Mouse (Mus musculus) left cerebral cortex, postnatal 4 days (tissue): Measurements from ENCODE around the gene 5730596B20Rik. TPM values are rescaled to one million over a fixed set of nuclear protein-coding genes. Genes with fewer than 3 reads are reported as not detected.

Experiments
- DNase-seq: peaks from one replicate; pipeline ENCODE4 v3.0.0-alpha.2; 2022
- intact Hi-C: fragments of 180-260 bp; cut with DNase I; formaldehyde crosslinking; loops from one replicate; pipeline ENCODE4 v1.15.1; 2025
- total RNA-seq, 2 experiments: library from RNA; stranded (reverse); gene quantifications; 2 replicates each; pipeline ENCODE4 v1.2.3; 2021

The 5730596B20Rik gene
- total RNA-seq, 2 experiments from 2014 or later: not detected

DNA sequence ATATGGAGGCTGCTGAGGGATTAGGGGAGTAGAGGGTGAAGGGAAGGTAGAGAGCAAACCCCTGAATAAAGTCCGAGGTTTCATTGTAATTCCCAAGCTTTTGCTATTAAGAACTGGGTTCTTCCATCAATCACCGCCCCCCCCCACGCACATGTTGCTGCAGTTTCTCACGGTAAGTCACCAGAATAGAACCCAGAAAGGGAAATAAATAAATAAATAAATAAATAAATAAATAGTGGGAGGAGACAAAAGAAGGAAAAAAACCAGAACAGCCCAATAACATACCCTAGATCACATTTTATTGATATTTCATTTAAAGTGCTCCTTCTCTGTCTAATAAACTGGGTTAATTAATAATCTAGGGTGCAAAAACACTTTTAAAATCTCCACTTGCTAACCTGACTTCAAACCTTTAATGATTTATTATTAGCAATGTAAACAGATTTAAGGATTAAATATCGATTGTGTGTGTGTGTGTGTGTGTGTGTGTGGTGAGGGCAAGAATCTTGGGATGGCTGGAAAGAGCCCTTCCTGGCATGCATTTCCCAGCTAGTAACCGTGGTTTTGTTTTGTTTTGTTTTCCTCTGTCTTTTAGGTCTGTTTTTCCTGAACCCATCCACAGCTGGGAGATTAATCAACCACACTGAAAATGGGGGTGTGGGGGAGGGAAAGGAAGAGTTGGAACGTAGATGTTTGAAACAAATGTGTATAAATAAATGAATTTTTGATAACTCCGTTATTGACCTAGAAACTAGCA, 15.8 kb upstream of the 5730596B20Rik start:
- DNase-seq: no peak
- intact Hi-C loops: no loop called here

DNA sequence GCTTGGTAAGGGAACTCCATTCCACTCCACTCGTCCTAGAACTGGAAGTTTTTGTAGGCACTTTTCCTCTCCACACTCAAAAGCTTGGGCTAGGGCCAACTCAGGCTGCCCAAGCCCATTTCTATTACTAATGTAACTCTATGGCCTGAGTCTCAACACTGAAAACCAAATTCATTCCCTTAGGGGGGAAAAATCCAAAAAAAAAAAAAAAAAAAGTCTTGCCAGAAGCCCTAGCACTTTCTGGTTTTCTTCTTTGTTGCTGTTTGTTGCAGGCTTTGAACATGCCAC, 15.3 kb upstream of the 5730596B20Rik start:
- intact Hi-C loops: no loop called here
- DNase-seq: no peak

DNA sequence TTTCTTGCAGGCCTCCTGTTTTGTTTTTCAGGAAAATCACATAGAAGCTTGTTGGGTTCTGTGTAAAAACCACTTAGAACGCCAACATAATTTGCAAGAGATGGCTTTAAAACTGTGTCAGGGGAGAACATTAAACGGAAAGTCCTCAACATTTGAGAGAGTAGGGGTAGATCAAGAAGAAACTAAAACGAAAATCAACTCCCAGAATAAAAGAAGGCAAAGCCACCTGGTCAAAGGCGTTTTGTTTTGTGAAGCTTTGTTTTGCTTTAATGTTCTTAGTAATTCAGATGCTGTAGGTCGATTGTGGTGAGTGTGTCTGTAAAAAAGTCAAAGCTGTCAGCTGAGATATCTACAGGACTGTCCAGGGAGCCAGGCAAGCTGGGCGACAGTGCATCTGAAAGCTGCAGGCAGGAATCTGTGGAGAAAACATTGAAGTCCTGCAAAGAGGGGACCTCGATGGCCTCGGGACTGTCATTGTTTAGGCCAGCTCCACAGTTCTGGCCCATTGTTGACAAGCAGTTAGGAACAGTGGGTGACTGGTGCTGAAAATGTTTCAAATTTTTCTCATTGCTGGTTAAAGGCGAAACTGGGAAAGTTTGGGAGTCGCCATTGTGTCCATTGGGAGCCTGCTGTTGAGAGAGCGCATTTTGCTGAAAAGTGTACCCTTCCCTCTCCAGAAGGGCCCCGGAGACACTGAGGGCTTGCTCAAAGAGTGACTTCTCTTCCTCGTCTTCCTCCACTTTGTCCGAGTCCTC, 14.5 kb upstream of the 5730596B20Rik start:
- DNase-seq: no peak
- intact Hi-C loops: no loop called here

DNA sequence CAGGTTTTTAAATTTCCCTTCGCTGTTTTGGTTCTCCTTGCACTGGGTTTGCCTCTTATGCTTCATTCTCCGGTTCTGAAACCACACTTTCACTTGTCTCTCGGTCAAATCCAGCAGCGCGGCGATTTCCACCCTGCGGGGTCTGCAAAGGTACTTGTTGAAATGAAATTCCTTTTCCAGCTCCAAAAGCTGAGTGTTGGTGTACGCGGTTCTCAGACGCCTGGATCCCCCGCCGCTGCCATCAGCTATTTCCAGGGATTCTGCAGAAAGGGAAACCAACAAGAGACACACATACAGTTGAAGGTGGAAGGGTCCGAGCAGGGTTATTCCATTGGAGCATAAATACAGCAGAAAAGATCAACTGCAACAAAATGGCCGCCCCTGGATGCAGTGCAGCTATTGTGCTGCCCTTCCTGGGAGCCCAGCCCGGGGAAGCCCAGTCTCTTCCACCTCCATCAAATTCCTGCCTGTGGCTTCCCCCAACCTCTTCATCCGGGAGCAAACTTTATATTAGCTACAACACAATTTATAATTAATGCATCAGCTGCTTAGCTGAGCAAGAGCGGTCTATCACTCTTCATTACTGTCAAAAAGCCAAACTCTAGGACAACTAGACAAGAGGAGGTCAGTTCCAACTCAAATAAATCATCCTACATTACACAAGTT, 13.8 kb upstream of the 5730596B20Rik start:
- intact Hi-C loops: no loop called here
- no peak for DNase-seq

DNA sequence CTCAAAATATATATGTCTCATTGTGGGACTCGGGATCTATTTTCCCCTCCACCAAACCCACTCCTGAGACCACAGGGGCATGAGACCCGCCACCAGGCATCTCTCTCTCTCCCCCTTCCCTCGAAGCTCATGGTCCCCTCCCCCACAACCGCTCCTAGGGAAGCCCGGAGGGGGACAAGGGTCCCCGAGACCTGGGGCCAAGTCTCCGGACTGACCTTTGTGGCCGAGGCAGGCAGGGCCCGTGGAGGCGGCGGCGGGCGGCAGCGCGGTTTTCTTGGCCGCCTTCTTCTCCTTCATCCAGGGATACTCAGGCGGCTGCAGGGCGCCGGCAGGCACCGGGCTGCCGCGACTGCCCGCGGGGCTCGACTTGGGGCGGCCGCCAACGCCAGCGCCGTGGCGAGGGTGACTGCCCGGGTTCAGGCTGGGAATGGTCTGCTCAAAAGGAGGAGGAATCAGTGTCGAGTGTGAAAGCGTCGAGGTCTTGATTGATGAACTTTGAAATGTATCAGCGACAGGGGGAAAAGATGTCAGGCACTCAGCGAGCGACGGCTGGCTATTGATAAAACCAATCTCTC, 13.2 kb upstream of the 5730596B20Rik start:
- DNase-seq: no peak
- intact Hi-C loops: no loop called here

DNA sequence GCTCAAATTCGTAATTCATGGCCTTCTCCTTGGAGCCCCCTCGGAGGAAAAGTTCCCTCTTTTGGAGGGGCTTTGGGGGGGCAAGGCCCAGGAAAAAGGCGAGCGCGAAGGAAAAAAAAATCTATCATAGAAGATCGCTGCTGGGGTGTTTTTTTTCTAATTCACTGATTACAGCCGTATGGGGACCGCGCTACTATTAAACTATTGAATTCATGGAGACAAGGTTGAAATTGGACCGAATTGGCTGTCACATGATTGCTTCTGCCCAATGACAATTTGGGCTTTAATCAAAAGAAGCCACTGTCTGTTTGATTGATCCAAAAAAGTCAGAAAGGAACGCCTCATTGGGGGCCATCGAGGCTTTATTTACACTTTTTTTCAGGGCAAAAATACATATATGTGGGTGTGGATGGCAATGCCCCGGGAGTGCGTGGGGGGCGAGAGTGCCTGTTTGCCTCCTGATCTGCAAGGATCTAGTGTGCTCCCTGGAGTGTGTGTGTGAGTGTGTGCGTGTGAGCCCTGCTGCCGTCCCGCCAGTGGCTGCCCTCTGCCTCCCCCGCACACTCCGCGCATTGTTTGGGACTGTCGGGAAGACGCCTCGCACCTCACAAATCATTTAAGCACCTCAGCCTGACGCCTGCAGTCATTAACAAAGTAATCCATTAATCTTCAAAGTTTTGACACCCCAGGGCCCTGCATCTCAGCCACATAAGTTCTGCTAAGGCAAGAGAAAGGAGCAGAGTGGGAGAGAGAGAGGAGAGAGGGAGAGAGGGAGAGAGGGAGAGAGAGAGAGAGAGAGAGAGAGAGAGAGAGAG, 12.5 kb upstream of the 5730596B20Rik start, which contains the start of gene Hoxa2:
Hoxa2 (minus strand) TSS at position 206 of the 815 bp plus-strand sequence.
- intact Hi-C loops: no loop called here
- no peak for DNase-seq

DNA sequence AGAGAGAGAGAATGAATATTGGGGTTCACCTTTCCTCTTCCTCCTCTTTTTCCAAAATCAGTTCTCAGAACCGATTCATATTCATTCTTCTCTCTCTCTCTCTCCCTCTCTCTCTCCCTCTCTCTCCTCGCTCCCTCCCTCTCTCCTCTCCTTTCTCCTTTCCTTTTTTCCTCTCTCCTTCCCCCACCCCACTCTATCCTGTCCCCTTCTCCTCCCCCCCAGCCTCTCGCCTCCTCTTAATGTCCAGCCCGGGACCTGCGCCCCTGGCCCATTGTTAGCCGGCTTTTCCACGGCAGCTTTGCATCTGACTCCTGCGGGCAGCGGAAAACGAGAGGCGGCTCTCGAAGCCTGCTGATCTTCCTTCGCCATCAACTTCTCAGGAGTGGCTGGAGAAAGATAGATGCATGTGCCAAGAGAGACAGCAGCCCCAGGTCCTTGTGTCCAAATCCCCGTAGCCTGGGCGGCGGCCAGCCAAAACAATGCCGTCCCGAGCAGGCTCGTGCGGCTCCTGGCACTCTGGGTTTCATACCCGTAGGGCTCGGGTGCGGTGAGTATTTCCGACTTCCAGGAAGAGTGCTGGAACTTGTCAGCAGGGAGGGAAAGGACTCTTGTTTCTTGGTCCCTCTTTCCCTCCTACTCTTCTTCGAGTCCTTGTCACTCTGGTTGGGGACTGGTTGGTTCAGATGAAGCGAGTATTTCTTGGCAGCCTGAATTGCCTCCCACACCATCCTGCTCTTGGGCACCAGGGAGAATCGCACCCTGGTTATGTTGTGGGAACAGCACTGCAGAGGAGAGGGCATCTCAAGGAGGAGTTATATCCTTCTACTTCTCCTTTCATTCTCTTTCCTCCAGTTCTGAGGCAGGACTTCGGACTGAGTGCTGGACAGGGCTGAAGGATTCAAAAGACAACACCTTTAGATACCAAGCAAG, 11.6 kb upstream of the 5730596B20Rik start:
- no peak for DNase-seq
- intact Hi-C loops: no loop called here

DNA sequence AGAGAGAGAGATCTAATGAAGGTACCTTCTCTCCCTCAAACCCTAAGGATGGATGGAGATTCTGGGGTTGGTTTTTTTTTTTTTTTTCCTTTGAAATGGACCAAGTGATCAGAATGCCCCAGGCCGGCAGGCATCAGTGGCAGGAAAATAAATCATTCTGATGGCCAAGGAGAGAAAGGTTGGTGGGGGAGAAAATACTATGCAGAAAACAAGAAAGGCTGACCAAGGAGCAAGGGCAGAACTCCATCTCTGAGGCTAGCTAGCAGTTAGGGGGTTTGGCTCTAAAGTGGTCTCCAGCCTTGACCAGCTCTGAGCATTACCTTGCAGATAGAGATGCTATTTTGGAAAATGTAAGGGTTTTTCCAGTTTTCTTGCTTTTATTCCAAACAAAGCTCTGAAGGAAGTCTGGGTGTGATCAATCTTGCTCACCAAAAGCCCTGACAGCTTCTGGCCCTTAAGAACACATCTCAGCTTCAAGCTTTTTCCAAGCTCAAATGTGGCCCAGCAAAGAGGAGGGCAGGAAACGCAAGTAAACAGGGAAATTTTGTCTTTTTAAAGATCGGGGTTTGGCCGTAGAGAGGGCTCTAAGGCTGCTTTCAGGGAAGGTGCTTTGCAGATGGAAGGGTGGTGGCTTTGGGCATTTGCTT, 10.7 kb upstream of the 5730596B20Rik start:
- DNase-seq: no peak
- intact Hi-C loops: no loop called here

DNA sequence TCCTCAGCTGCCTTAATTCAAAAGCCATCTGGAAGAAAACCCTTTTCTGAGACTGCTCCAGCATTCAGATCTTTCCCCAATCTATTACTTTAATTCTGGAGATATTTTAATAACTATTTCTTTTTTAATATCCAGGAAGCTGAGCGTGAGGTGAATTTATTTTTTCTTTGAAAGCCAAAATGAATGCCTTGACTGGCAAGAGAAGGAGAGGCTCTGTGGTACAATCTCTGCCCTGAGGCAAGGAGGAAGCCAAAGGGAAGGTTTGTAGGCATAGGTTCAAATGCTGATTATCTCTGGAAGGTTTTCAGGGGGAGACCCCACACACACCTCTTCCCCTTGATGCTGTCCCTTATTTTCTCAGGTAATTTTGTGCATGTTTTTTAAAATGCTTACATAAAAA, 10.1 kb upstream of the 5730596B20Rik start:
- intact Hi-C loops: no loop called here
- no peak for DNase-seq

DNA sequence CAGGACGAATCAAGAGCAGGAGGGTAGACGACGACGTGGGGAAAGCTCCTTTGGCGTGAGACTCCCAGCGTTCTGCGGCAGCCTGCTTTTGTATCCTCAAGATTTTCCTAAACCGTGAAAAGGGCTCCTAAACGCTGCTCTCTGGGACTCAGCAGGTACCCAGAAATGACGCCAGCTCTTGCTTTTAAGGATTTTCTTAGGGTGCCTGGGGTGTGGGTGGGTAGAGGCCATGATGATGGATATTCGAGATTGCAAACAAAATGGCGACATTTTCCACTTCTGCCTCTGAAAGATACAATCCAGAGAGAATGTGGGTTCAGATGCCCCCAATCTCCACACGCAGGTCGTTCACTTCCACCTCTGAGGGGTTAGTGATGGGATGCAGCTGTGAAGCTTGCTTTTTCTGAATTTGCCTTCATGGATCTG, 9.5 kb upstream of the 5730596B20Rik start:
- DNase-seq: no peak
- intact Hi-C loops: no loop called here

DNA sequence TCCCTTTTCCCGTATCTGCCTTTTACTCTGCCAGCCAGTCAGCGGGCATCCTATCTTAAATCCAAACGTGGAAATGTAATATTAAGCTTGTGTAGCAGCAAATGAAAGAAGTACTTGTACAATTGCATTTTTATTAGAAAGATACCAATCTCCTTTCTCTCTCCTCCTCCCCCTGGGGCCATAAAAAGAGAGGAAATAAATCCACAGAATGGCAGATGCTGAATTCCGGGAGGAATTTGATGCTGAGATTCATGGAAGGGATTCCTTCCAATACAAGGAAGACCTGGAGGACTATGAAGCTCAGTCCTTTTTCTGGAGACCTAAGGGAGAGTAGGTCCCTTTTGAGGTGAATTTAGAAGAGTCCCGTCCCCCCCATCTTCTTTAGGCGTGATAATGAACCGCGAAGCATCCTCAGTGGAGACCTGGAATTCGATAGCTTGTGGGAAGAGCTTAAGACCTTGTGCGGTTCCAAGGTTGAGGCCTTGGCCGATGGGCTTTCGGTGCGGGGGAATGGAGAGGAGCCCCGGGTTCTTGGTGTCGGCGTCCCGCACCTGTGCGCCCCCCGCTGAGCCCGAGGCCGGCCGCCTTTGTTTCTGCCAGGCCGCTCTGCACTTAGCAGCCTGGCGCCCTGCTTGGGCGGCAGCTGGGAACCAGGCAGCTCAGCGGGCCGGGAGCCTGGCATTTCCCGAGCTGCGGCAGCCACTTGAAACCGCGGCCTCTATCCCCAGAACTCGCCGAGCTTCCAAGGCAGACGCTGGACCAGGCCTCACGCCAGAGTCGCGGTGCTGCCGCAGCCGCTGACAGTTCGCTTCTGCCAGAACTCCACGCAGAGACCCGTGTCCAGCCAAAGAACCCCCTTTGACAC, 8.9 kb upstream of the 5730596B20Rik start:
- intact Hi-C loops: no loop called here
- DNase-seq: peak; percentile 51

DNA sequence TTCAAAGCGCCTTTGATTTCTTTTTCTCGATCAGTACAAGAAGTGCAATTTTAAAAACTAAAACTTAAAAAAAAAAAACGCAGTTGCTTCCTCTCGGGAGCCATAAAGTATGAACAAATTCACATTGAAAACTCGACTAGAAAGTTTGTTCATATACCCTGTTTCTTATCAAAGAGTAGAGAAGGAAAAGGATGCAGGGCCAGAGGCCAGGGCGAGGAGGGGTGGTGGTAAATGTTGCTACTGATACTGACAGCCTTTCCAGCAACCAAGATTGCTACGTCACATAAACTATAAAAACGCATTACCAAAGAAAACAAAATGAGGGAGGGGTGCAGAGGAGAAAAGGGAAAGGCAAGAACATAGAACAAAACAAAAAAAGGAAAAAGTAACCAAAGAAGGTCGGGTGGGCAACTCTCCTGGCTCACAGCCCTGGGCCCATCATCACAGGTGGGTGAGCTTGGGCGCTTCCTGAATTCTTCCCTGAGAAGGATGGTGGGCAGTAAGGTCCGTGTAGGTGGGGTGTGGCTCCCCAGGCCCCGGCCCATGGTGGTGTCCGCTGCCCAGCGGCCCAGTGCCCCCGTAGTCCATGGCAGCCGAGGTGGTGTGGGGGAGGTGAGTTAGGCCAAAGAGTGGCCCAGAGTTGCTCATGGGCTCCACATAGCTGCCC, 7.7 kb upstream of the 5730596B20Rik start:
- intact Hi-C loops: no loop called here
- DNase-seq: no peak

DNA sequence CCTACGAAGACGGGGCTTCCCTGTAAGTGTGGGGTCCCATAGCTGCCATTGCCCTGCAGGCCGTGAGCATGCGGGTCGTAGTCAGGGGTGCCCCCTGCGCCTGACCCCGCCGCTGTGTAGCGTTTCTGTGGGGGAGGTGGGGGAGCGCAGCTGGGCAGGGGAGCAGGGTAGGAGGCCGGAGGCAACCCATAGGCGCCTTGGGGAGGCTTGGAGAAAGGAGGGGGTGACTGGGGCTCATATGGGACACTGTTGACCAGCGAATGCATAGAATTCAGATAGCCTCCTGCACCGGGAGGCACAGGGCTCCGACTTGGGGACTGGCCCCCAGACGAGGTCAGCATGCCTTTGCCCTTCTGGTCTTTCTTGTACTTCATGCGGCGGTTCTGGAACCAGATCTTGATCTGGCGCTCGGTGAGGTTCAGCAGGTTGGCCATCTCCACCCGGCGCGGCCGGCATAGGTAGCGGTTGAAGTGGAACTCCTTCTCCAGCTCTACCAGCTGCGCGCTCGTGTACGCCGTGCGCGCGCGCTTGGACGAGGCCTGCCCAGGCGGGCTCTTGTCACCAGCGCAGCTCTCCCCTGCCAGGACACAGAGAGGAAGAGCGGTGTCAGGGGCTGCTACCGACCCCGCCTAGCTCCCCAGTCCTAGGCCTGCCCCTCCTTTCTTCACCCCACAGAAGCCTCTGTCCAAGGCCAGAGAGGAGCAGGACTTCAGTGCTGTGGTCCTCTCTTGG, 7.0 kb upstream of the 5730596B20Rik start:
- intact Hi-C loops: no loop called here
- no peak for DNase-seq

DNA sequence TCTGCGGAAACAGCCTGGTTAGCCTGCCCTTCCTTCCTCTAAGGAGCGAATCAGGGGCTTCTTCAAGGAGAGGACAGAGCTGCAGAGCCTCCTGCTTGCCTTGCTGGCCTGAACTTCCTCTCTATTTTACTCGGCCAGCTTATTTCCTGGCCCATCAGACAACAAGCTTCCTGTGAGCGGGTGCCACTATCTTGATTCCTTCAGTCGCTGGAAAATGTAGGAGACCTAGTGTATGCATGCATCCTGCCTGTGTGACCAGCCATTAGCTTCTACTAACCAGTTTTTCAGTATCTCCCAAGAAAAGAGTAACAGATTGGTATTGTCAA, 6.4 kb upstream of the 5730596B20Rik start:
- intact Hi-C loops: no loop called here
- no peak for DNase-seq

DNA sequence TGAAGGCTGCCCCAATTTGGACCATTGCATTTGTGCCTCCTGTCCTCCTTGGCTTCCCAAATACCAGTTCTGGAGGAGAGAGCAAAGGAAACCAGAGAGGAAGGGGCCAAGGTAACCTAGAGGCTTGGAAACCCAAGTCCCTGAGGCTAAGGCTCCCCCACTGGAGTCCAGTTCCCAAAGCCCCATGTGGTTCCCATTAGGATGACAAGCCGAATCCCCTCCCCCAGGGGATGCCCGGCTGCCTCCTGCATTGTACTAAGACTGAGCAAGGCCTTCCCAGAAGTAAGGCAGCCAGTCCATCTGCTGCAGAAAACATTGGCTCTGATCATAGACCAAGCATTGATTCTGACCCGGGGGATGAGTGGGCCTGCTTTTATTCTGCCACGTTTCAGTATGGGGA, 6.0 kb upstream of the 5730596B20Rik start:
- no peak for DNase-seq
- intact Hi-C loops: no loop called here

DNA sequence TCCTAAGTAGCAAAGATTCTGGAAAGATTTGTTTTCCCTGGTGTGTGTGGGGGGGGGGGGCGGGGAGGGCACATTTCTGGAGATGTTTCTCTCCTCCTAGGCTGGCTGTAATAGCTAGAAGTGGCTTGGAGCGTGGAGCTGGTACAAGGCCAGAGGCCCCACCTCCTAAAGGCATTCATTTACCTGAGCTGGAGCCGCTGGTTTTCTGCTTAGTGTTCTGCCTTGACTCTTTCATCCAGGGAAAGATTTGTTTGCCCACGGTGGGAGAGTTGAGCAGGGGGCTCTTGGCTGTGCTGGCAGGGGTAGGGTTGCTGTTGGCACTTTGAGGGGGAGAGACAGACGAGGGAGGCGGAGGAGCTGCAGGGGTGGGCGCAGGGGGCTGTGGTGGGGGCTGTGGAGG, 5.4 kb upstream of the 5730596B20Rik start:
- intact Hi-C loops: no loop called here
- DNase-seq: no peak

DNA sequence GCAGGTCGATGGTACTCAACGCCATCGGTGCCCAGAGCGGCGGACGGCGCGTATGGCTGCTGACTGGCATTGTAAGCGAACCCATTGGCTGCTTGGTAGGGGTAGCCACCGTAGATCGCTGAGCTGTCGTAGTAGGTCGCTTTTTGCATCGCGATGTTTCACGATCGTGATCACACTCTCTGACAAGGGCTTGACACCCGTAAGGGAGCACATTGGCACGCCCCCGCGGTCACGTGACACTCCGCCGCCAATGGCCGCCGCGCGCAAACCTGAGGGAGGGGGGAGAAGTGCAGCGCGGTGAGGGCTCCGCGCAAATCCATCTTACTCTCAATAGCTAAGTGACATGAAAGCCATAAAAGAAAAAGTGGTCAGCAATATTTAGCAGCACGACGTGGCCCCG, 4.8 kb upstream of the 5730596B20Rik start:
- DNase-seq: peak; percentile 57
- intact Hi-C loops: no loop called here
